Mouse (Mus musculus) brain, embryonic 14.5 days (tissue): ENCODE measurements around the gene Inpp5d.

Experiments used
- CTCF ChIP-seq: fragments of 200-500 bp; IDR thresholded peaks from 2 replicates; pipeline ENCODE4 v1.5.1; 2012; ENCODE audit warnings: inconsistent platforms, mild to moderate bottlenecking, moderate library complexity, borderline replicate concordance; ENCODE audit not compliant: insufficient read depth, insufficient read length; ENCODE audit errors: extremely low read depth
- POLR2A ChIP-seq: fragments of 200-500 bp; IDR thresholded peaks from 2 replicates; pipeline ENCODE4 v1.6.1; 2012; ENCODE audit warnings: mild to moderate bottlenecking, inconsistent platforms, borderline replicate concordance; ENCODE audit not compliant: poor library complexity, insufficient read depth, insufficient read length, severe bottlenecking; ENCODE audit errors: extremely low read depth

- TF ChIP-seq CTCF (no peak), POLR2A (no peak)
Measured at GRCm38 (mm10) chr1:87623977-87624666, 4.0 kb downstream of the Inpp5d start.
